Mouse (Mus musculus): ENCODE data around the gene Msi2. TPM values are rescaled to one million over a fixed set of nuclear protein-coding genes. Genes with fewer than 3 reads are reported as not detected.

The Msi2 gene
- total RNA-seq, 2 experiments from 2014 or later: 119 to 127 TPM

- no peak for DNase-seq (ENCODE audit: low spot score in 2 of 2)
Observed at GRCm38 (mm10) chr11:88570715-88571202, 147.6 kb downstream of the Msi2 start.

GRCm38 (mm10) chr11:88566613-88567606, 151.4 kb downstream of the Msi2 start:
- DNase-seq (ENCODE audit: low spot score in 2 of 2): no peak

- no peak for DNase-seq (ENCODE audit: low spot score in 2 of 2)
Observed at GRCm38 (mm10) chr11:88564810-88565209, 153.5 kb downstream of the Msi2 start.

- DNase-seq (ENCODE audit: low spot score in 2 of 2): no peak
Observed at GRCm38 (mm10) chr11:88564363-88564762, 153.9 kb downstream of the Msi2 start.

GRCm38 (mm10) chr11:88561191-88561590, 157.1 kb downstream of the Msi2 start:
- no peak for DNase-seq (ENCODE audit: low spot score in 2 of 2)

- no peak for DNase-seq (ENCODE audit: low spot score in 2 of 2)
Observed at GRCm38 (mm10) chr11:88560634-88561033, 157.7 kb downstream of the Msi2 start.

GRCm38 (mm10) chr11:88559365-88559970, 158.8 kb downstream of the Msi2 start:
- DNase-seq (ENCODE audit: low spot score in 2 of 2): no peak

- no peak for DNase-seq (ENCODE audit: low spot score in 2 of 2)
Observed at GRCm38 (mm10) chr11:88558731-88559130, 159.6 kb downstream of the Msi2 start.

- no peak for DNase-seq (ENCODE audit: low spot score in 2 of 2)
Observed at GRCm38 (mm10) chr11:88557828-88558580, 160.3 kb downstream of the Msi2 start.

GRCm38 (mm10) chr11:88557116-88557768, 161.1 kb downstream of the Msi2 start:
- DNase-seq (ENCODE audit: low spot score in 2 of 2): no peak

GRCm38 (mm10) chr11:88555902-88556549, 162.3 kb downstream of the Msi2 start:
- no peak for DNase-seq (ENCODE audit: low spot score in 2 of 2)

- no peak for DNase-seq (ENCODE audit: low spot score in 2 of 2)
Observed at GRCm38 (mm10) chr11:88555232-88555818, 163.0 kb downstream of the Msi2 start.

- DNase-seq (ENCODE audit: low spot score in 2 of 2): no peak
Observed at GRCm38 (mm10) chr11:88553521-88554310, 164.6 kb downstream of the Msi2 start.

GRCm38 (mm10) chr11:88552987-88553386, 165.3 kb downstream of the Msi2 start:
- peak; percentile 82 to 85 for DNase-seq (ENCODE audit: low spot score in 2 of 2)

GRCm38 (mm10) chr11:88552385-88552784, 165.9 kb downstream of the Msi2 start:
- DNase-seq (ENCODE audit: low spot score in 2 of 2): no peak

- DNase-seq (ENCODE audit: low spot score in 2 of 2): peak; percentile 46 to 65
Observed at GRCm38 (mm10) chr11:88551034-88551433, 167.3 kb downstream of the Msi2 start.

GRCm38 (mm10) chr11:88550083-88550907, 168.0 kb downstream of the Msi2 start:
- no peak for DNase-seq (ENCODE audit: low spot score in 2 of 2)

- DNase-seq (ENCODE audit: low spot score in 2 of 2): no peak
Observed at GRCm38 (mm10) chr11:88549529-88549900, 168.8 kb downstream of the Msi2 start.

Data from left cerebral cortex, adult 18-20 months (tissue).